Mouse (Mus musculus) heart, adult 9 months (tissue): ENCODE data around the gene Gm10717.
"Not testable (repeated sequence)": the region's sequence is repeated elsewhere in the genome, so short reads cannot be mapped to it uniquely, and the experiment has no call there.

Experiments
- DNase-seq, 2 experiments: peaks; one replicate each; pipeline ENCODE4 v3.0.0; 2022; ENCODE audit warnings: low spot score in 2 of 2

Gene Gm10717

DNA sequence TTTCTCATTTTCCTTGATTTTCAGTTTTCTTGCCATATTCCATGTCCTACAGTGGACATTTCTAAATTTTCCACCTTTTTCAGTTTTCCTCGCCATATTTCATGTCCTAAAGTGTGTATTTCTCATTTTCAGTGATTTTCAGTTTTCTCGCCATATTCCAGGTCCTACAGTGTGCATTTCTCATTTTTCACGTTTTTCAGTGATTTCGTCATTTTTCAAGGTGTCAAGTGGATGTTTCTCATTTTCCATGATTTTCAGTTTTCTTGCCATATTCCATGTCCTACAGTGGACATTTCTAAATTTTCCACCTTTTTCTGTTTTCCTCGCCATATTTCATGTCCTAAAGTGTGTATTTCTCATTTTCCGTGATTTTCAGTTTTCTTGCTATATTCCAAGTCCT, 436 bp downstream of the Gm10717 start:
- DNase-seq: peak; percentile 79 to 83

DNA sequence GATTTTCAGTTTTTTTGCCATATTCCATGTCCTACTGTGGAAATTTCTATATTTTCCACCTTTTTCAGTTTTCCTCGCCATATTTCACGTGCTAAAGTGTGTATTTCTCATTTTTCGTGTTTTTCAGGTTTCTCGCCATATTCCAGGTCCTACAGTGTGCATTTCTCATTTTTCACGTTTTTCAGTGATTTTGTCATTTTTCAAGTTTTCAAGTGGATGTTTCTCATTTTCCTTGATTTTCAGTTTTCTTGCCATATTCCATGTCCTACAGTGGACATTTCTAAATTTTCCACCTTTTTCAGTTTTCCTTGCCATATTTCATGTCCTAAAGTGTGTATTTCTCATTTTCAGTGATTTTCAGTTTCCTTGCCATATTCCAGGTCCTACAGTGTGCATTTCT, 919 bp downstream of the Gm10717 start:
- DNase-seq: not testable (repeated sequence)

DNA sequence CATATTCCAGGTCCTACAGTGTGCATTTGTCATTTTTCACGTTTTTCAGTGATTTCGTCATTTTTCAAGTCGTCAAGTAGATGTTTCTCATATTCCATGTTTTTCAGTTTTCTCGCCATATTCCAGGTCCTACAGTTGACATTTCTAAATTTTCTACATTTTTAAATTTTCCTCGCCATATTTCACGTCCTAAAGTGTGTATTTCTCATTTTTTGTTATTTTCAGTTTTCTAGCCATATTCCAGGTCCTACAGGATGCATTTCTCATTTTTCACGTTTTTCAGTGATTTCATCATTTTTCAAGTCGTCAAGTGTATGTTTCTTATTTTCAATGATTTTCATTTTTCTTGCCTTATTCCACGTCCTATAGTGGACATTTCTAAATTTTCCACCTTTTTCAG, 1.5 kb downstream of the Gm10717 start:
- not testable (repeated sequence) for DNase-seq

DNA sequence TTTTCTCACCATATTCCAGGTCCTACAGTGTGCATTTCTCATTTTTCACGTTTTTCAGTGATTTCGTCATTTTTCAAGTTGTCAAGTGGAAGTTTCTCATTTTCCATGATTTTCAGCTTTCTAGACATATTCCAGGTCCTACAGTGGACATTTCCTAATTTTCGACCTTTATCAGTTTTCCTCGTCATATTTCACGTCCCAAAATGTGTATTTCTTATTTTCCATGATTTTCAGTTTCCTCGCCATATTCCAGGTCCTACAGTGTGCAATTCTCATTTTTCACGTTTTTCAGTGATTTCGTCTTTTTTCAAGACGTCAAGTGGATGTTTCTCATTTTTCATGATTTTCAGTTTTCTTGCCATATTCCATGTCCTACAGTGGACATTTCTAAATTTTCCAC, 2.0 kb downstream of the Gm10717 start:
- not testable (repeated sequence) for DNase-seq

DNA sequence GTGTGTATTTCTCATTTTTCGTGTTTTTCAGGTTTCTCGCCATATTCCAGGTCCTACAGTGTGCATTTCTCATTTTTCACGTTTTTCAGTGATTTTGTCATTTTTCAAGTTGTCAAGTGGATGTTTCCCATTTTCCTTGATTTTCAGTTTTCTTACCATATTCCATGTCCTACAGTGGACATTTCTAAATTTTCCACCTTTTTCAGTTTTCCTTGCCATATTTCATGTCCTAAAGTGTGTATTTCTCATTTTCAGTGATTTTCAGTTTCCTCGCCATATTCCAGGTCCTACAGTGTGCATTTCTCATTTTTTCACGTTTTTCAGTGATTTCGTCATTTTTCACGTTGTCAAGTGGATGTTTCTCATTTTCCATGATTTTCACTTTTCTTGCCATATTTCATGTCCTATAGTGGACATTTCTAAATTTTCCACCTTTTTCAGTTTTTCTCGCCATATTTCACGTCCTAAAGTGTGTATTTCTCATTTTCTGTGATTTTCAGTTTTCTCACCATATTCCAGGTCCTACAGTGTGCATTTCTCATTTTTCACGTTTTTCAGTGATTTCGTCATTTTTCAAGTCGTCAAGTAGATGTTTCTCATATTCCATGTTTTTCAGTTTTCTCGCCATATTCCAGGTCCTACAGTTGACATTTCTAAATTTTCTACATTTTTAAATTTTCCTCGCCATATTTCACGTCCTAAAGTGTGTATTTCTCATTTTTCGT, 4.2 kb downstream of the Gm10717 start:
- DNase-seq: peak; percentile 55 to 66

DNA sequence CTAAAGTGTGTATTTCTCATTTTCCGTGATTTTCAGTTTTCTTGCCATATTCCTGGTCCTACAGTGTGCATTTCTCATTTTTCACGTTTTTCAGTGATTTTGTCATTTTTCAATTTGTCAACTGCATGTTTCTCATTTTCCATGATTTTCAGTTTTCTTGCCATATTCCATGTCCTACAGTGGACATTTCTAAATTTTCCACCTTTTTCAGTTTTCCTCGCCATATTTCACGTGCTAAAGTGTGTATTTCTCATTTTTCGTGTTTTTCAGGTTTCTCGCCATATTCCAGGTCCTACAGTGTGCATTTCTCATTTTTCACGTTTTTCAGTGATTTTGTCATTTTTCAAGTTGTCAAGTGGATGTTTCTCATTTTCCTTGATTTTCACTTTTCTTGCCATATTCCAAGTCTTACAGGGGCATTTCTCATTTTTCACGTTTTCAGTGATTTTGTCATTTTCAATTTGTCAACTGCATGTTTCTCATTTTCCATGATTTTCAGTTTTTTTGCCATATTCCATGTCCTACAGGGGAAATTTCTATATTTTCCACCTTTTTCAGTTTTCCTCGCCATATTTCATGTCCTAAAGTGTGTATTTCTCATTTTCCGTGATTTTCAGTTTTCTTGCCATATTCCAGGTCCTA, 5.6 kb downstream of the Gm10717 start:
- not testable (repeated sequence) for DNase-seq

DNA sequence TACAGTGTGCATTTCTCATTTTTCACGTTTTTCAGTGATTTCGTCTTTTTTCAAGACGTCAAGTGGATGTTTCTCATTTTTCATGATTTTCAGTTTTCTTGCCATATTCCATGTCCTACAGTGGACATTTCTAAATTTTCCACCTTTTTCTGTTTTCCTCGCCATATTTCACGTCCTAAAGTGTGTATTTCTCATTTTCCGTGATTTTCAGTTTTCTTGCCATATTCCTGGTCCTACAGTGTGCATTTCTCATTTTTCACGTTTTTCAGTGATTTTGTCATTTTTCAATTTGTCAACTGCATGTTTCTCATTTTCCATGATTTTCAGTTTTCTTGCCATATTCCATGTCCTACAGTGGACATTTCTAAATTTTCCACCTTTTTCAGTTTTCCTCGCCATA, 9.1 kb downstream of the Gm10717 start, which contains the start of gene Gm17535:
Gene Gm17535, plus strand, starts transcription at position 301 of the 400 bp plus-strand sequence.
- DNase-seq: not testable (repeated sequence)

DNA sequence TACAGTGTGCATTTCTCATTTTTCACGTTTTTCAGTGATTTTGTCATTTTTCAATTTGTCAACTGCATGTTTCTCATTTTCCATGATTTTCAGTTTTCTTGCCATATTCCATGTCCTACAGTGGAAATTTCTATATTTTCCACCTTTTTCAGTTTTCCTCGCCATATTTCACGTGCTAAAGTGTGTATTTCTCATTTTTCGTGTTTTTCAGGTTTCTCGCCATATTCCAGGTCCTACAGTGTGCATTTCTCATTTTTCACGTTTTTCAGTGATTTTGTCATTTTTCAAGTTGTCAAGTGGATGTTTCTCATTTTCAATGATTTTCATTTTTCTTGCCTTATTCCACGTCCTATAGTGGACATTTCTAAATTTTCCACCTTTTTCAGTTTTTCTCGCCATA, 11.4 kb downstream of the Gm10717 start, which contains the start of gene Gm10715:
Gene Gm10715, plus strand, starts transcription at position 301 of the 400 bp plus-strand sequence.
- not testable (repeated sequence) for DNase-seq

DNA sequence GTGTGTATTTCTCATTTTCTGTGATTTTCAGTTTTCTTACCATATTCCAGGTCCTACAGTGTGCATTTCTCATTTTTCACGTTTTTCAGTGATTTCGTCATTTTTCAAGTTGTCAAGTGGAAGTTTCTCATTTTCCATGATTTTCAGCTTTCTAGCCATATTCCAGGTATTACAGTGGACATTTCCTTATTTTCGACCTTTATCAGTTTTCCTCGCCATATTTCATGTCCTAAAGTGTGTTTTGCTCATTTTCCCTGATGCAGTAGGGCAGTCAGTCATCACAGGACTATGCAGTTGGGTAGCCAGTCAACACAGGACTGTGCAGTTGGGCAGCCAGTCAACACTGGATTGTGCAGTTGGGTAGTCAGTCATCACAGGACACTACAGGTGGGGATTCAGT, 12.9 kb downstream of the Gm10717 start:
- DNase-seq: not testable (repeated sequence)
